8 mouse cellular contexts compared by ENCODE assay signal in genomic region chr17:35834696-35835422, GRCm38 (mm10). TPM values are rescaled to one million over a fixed set of nuclear protein-coding genes. Genes with fewer than 3 reads are reported as not detected.
DNase-seq lines count a peak whose midpoint lies in the region; ATAC-seq and TF ChIP-seq lines count a peak whose summit lies in the region.

No protein-coding gene starts in this region.

- H3K27ac ChIP-seq in heart, embryonic 15.5 days: no peak overlapping the region; the same call in 1 of the 2 replicates
- H3K27ac ChIP-seq in embryonic facial prominence, embryonic 11.5 days (replicated peaks; ENCODE audit: low read depth, low read length): no peak overlapping the region

- peak overlapping the region; percentile 77 for H3K4me2 ChIP-seq in heart, embryonic 15.5 days
- H3K4me2 ChIP-seq in embryonic facial prominence, embryonic 11.5 days (ENCODE audit: low read depth, low read length): peak overlapping the region; percentile 62

- no peak for DNase-seq in heart, postnatal 14 days
- no peak for DNase-seq in embryonic facial prominence, embryonic 11.5 days (ENCODE audit: low spot score)
- peak; percentile 38 to 53 for DNase-seq in left cerebral cortex, postnatal 10 days (ENCODE audit: extremely low spot score in 1 of 2, low spot score in 2 of 2)
- peak; percentile 40 for DNase-seq in naive thymus-derived CD4-positive, alpha-beta T cell, adult 2 months (ENCODE audit: low read depth)
- DNase-seq in T-cell, adult 2 months (ENCODE audit: low spot score): no peak
- no peak for DNase-seq in ovary, postnatal 36 days (ENCODE audit: low spot score)

- no peaks in the 10 kb centered on the region for H3K27me3 ChIP-seq in heart, embryonic 15.5 days
- H3K27me3 ChIP-seq in E14TG2a.4 (ENCODE audit: insufficient read depth, low read length): no peaks in the 10 kb centered on the region
- H3K27me3 ChIP-seq in embryonic facial prominence, embryonic 11.5 days (ENCODE audit: control insufficient read depth, insufficient read depth, low read length): no peaks in the 10 kb centered on the region

- no peaks in the 10 kb centered on the region for H3K9me3 ChIP-seq in heart, embryonic 15.5 days (replicated peaks)
- H3K9me3 ChIP-seq in E14TG2a.4 (ENCODE audit: low read length): no peaks in the 10 kb centered on the region
- no peaks in the 10 kb centered on the region for H3K9me3 ChIP-seq in embryonic facial prominence, embryonic 11.5 days (replicated peaks; ENCODE audit: control insufficient read depth, low read length)

- WGBS in heart, embryonic 15.5 days: 71% methylated on average over 26 of the region's 26 CpGs
- WGBS in embryonic facial prominence, embryonic 11.5 days: 80% methylated on average over 26 of the region's 26 CpGs

- intact Hi-C loops in heart, postnatal 14 days (cut with DNase I): loop anchor here (1.0 to 10.0 kb wide), 2 partner anchors 40 to 140 kb away; partner anchors contain the start of gene Gnl1
- intact Hi-C loops in left cerebral cortex, postnatal 10 days (cut with DNase I): no loop called here

- ATAC-seq in heart, embryonic 15.5 days (replicated peaks; ENCODE audit: insufficient number of reproducible peaks, insufficient read depth, low FRiP score, low read depth): no peak
- no peak for ATAC-seq in embryonic facial prominence, embryonic 11.5 days (replicated peaks; ENCODE audit: insufficient number of reproducible peaks, low FRiP score, low TSS enrichment, low read depth)

- H3K4me1 ChIP-seq in heart, embryonic 15.5 days (replicated peaks): peaks cover 46% of the 10 kb centered on the region
- H3K4me1 ChIP-seq in E14TG2a.4 (replicated peaks; ENCODE audit: low read depth, low read length): peaks cover 50% of the 10 kb centered on the region
- H3K4me1 ChIP-seq in embryonic facial prominence, embryonic 11.5 days (ENCODE audit: control insufficient read depth, insufficient read depth, low read length): peaks cover 6% of the 10 kb centered on the region; the same call in 1 of the 2 replicates

- H3K36me3 ChIP-seq in heart, embryonic 15.5 days: peaks cover 53% of the 10 kb centered on the region
- peaks cover 65% of the 10 kb centered on the region for H3K36me3 ChIP-seq in E14TG2a.4 (ENCODE audit: insufficient read depth, low read length)
- peaks cover 19% of the 10 kb centered on the region for H3K36me3 ChIP-seq in embryonic facial prominence, embryonic 11.5 days (replicated peaks; ENCODE audit: control insufficient read depth, insufficient read depth, low read depth, low read length)

- peak overlapping the region; percentile 68 for H3K4me3 ChIP-seq in heart, embryonic 15.5 days
- H3K4me3 ChIP-seq in E14TG2a.4 (replicated peaks; ENCODE audit: low read length): peak overlapping the region; percentile 97
- peak overlapping the region; percentile 81 for H3K4me3 ChIP-seq in embryonic facial prominence, embryonic 11.5 days (ENCODE audit: low read depth, low read length)

- peak overlapping the region; percentile 85; the same call in 1 of the 2 replicates for H3K9ac ChIP-seq in heart, embryonic 15.5 days
- no peak overlapping the region; the same call in 1 of the 2 replicates for H3K9ac ChIP-seq in embryonic facial prominence, embryonic 11.5 days (replicated peaks; ENCODE audit: low read length)

- TF ChIP-seq CTCF in E14TG2a.4 (conservative IDR thresholded peaks at IDR 0.05; ENCODE audit: low read length): no peak

RNA-seq across cellular contexts. Expression of gene Tubb5, which starts 3.2 kb away (rescaled TPM):
- polyA plus RNA-seq in heart, embryonic 15.5 days (2015; fragmentation: Nextera tagmentation; extraction: Ambion mirVana): 567 and 662 TPM in 2 replicates
- total RNA-seq in heart, postnatal 14 days (2021): 100 to 1,000 TPM; 134 to 183 TPM
- 1,420 and 1,481 TPM in 2 replicates for polyA plus RNA-seq in embryonic facial prominence, embryonic 11.5 days (2014; fragmentation: Nextera tagmentation; extraction: Ambion mirVana)
- total RNA-seq in left cerebral cortex, postnatal 10 days (2021): 1,000 to 10,000 TPM; 1,429 to 1,573 TPM

RNA-seq across cellular contexts. Expression of gene Mdc1, which starts 6.5 kb away (rescaled TPM):
- polyA plus RNA-seq in heart, embryonic 15.5 days (2015; fragmentation: Nextera tagmentation; extraction: Ambion mirVana): 12.6 and 17.0 TPM in 2 replicates
- 10 to 100 TPM; 12.9 to 13.5 TPM for total RNA-seq in heart, postnatal 14 days (2021)
- polyA plus RNA-seq in embryonic facial prominence, embryonic 11.5 days (2014; fragmentation: Nextera tagmentation; extraction: Ambion mirVana): 22.2 and 23.4 TPM in 2 replicates
- 10 to 100 TPM; 12.5 to 19.1 TPM for total RNA-seq in left cerebral cortex, postnatal 10 days (2021)

RNA-seq across cellular contexts. Expression of gene Flot1, which starts 11.8 kb away (rescaled TPM):
- 103 and 109 TPM in 2 replicates for polyA plus RNA-seq in heart, embryonic 15.5 days (2015; fragmentation: Nextera tagmentation; extraction: Ambion mirVana)
- 100 to 1,000 TPM; 108 to 111 TPM for total RNA-seq in heart, postnatal 14 days (2021)
- 46.7 and 53.8 TPM in 2 replicates for polyA plus RNA-seq in embryonic facial prominence, embryonic 11.5 days (2014; fragmentation: Nextera tagmentation; extraction: Ambion mirVana)
- 100 to 1,000 TPM; 171 to 178 TPM for total RNA-seq in left cerebral cortex, postnatal 10 days (2021)

RNA-seq across cellular contexts. Expression of gene Ier3, which starts 13.4 kb away (rescaled TPM):
- polyA plus RNA-seq in heart, embryonic 15.5 days (2015; fragmentation: Nextera tagmentation; extraction: Ambion mirVana): 49.7 and 56.5 TPM in 2 replicates
- 10 to 100 TPM; 23.9 to 27.8 TPM for total RNA-seq in heart, postnatal 14 days (2021)
- 2.7 and 3.4 TPM in 2 replicates for polyA plus RNA-seq in embryonic facial prominence, embryonic 11.5 days (2014; fragmentation: Nextera tagmentation; extraction: Ambion mirVana)
- total RNA-seq in left cerebral cortex, postnatal 10 days (2021): 1 to 10 TPM; 5.4 to 5.8 TPM

RNA-seq across cellular contexts. Expression of gene Nrm, which starts 26.3 kb away (rescaled TPM):
- polyA plus RNA-seq in heart, embryonic 15.5 days (2015; fragmentation: Nextera tagmentation; extraction: Ambion mirVana): 38.7 and 46.2 TPM in 2 replicates
- total RNA-seq in heart, postnatal 14 days (2021): 1 to 10 TPM; 3.8 to 6.0 TPM
- polyA plus RNA-seq in embryonic facial prominence, embryonic 11.5 days (2014; fragmentation: Nextera tagmentation; extraction: Ambion mirVana): 48.8 and 53.2 TPM in 2 replicates
- 10 to 100 TPM in 1 of 2 experiments, 1 to 10 TPM in 1; 6.0 to 11.8 TPM for total RNA-seq in left cerebral cortex, postnatal 10 days (2021)

Comparison
In these comparisons a context has a peak if more than half of its experiments do, and no peak if none do; other contexts are left out.
1. DNase-seq: peak in left cerebral cortex, postnatal 10 days (2 of 2) and naive thymus-derived CD4-positive, alpha-beta T cell, adult 2 months (single experiment); none in heart, postnatal 14 days (0 of 2), embryonic facial prominence, embryonic 11.5 days (single experiment), T-cell, adult 2 months (single experiment) and ovary, postnatal 36 days (single experiment).
2. RNA of gene Tubb5, which starts 3.2 kb away (total RNA-seq): 1,429 to 1,573 TPM in left cerebral cortex, postnatal 10 days; 134 to 183 TPM in heart, postnatal 14 days; every median in the first group is over 4 times any median in the second.
3. Peak in every context shown above with its lines, with median percentiles within 50 percentile points of each other: H3K4me3 ChIP-seq.